Comparison of ENCODE assay signal across 16 mouse cellular contexts in the genomic region with DNA sequence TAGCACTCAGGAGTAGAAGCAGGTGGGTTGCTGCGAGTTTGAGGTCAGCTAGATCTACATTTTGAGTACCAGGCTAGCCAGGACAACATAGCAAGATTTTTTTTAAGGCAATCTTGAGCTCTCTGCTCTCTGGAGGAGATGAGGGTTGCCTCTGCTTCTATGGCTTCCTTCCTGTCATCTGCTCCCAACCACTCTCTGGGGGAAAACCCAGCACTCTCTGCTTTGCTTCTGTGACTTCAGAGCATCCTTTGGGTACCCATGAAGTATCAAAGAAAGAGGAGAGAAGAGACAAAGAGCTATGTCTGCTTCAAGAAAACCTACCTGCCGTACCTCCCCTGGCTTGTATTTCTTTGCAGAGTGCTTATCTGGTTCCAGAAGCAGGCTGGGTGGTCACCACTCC. TPM values are rescaled to one million over a fixed set of nuclear protein-coding genes. Genes with fewer than 3 reads are reported as not detected.
"Had no signal": no experiment of that assay in that cellular context is flagged by ENCODE, and none has a peak within 500 bp of the region (broad histone marks: within the 10 kb centered on the region; RNA-seq: fewer than 3 reads in every experiment).

No protein-coding gene starts in this region.

- H3K9ac ChIP-seq: kidney, embryonic 15.5 days; liver, embryonic 14.5 days; liver, postnatal 0 days; lung, embryonic 14.5 days; midbrain, embryonic 12.5 days; midbrain, embryonic 15.5 days; neural tube, embryonic 13.5 days had no signal

- H3K4me2 ChIP-seq: kidney, embryonic 15.5 days; lung, embryonic 14.5 days; midbrain, embryonic 12.5 days; midbrain, embryonic 15.5 days; neural tube, embryonic 13.5 days had no signal

- H3K27me3 ChIP-seq: midbrain, embryonic 15.5 days had no signal

- H3K4me3 ChIP-seq: kidney, embryonic 15.5 days; left cerebral cortex, adult 2 months; midbrain, embryonic 12.5 days; midbrain, embryonic 15.5 days; neural tube, embryonic 13.5 days had no signal

- H3K9me3 ChIP-seq: kidney, embryonic 15.5 days; midbrain, embryonic 12.5 days; midbrain, embryonic 15.5 days; neural tube, embryonic 13.5 days had no signal

- DNase-seq: kidney, adult 8-10 months; kidney, postnatal 36 days; layer of hippocampus, postnatal 36 days; liver, postnatal 0 days; lung, embryonic 14.5 days had no signal

- H3K27ac ChIP-seq: kidney, embryonic 15.5 days; left cerebral cortex, adult 2 months; liver, embryonic 14.5 days; macrophage; midbrain, embryonic 12.5 days; midbrain, embryonic 15.5 days; neural tube, embryonic 13.5 days had no signal

- H3K36me3 ChIP-seq: kidney, embryonic 15.5 days; midbrain, embryonic 12.5 days; midbrain, embryonic 15.5 days; neural tube, embryonic 13.5 days had no signal

RNA-seq across cellular contexts. Expression of a gene that starts 11.4 kb away (rescaled TPM):
- total RNA-seq: layer of hippocampus, postnatal 36 days had no signal

RNA-seq across cellular contexts. Expression of a gene that starts 23.5 kb away (rescaled TPM):
- total RNA-seq: liver, adult 2 months; megakaryocyte, adult 5-6 weeks; neutrophil, adult 5-6 weeks had no signal
- polyA plus RNA-seq: kidney, embryonic 15.5 days; liver, adult 2 months; liver, postnatal 0 days; lung, embryonic 14.5 days; macrophage; midbrain, embryonic 12.5 days; testis, adult 2 months had no signal

RNA-seq across cellular contexts. Expression of a gene that starts 38.9 kb away (rescaled TPM):
- total RNA-seq: megakaryocyte, adult 5-6 weeks; neutrophil, adult 5-6 weeks had no signal
- polyA plus RNA-seq: liver, adult 2 months; macrophage had no signal
